Mouse (Mus musculus): Measurements from ENCODE around the gene Fat2. TPM values are rescaled to one million over a fixed set of nuclear protein-coding genes. Genes with fewer than 3 reads are reported as not detected.

Gene Fat2
- polyA plus RNA-seq, 1 experiment from 2014 or later = not detected

GRCm38 (mm10) chr11:55231034-55231433 is 105.3 kb downstream of the Fat2 start:
- WGBS (ENCODE audit: insufficient replicate concordance) = 52% methylated on average over 6 of the region's 6 CpGs
- peaks cover 58% of the 10 kb centered on the region for H3K36me3 ChIP-seq

GRCm38 (mm10) chr11:55221306-55221705 is 115.1 kb downstream of the Fat2 start:
- peaks cover 71% of the 10 kb centered on the region for H3K36me3 ChIP-seq
- WGBS (ENCODE audit: insufficient replicate concordance) = 75% methylated on average over 7 of the region's 7 CpGs
- H3K4me2 ChIP-seq = no peak overlapping the region
- no peak overlapping the region for H3K4me3 ChIP-seq
- no peak for ATAC-seq
- H3K27me3 ChIP-seq (replicated peaks) = no peaks in the 10 kb centered on the region
- no peak overlapping the region for H3K9ac ChIP-seq
- no peak overlapping the region for H3K27ac ChIP-seq
- no peaks in the 10 kb centered on the region for H3K9me3 ChIP-seq (replicated peaks)
- H3K4me1 ChIP-seq = peaks cover 14% of the 10 kb centered on the region

More at GRCm38 (mm10) chr11:55231034-55231433, 105.3 kb downstream of the Fat2 start:
- no peak for ATAC-seq
- Histone ChIP-seq H3K4me3 (no peak overlapping the region), H3K4me2 (no peak overlapping the region), H3K9me3 (replicated peaks) (no peaks in the 10 kb centered on the region), H3K27me3 (replicated peaks) (no peaks in the 10 kb centered on the region), H3K9ac (no peak overlapping the region), H3K27ac (no peak overlapping the region), H3K4me1 (0 out of 2 replicates have a peak, but pooled peaks cover 3% of the 10 kb centered on the region)

GRCm38 (mm10) chr11:55218473-55218872 is 117.9 kb downstream of the Fat2 start:
- no peaks in the 10 kb centered on the region for H3K9me3 ChIP-seq (replicated peaks)
- peaks cover 38% of the 10 kb centered on the region for H3K4me1 ChIP-seq
- H3K27me3 ChIP-seq (replicated peaks) = no peaks in the 10 kb centered on the region
- no peak overlapping the region for H3K9ac ChIP-seq
- ATAC-seq = no peak
- H3K27ac ChIP-seq = no peak overlapping the region
- no peak overlapping the region for H3K4me3 ChIP-seq
- WGBS (ENCODE audit: insufficient replicate concordance) = 68% methylated on average over 3 of the region's 3 CpGs
- peaks cover 58% of the 10 kb centered on the region for H3K36me3 ChIP-seq
- H3K4me2 ChIP-seq = no peak overlapping the region

GRCm38 (mm10) chr11:55217880-55218279 is 118.5 kb downstream of the Fat2 start:
- no peaks in the 10 kb centered on the region for H3K27me3 ChIP-seq (replicated peaks)
- no peak for ATAC-seq
- H3K4me1 ChIP-seq = peaks cover 40% of the 10 kb centered on the region
- no peak overlapping the region for H3K4me3 ChIP-seq
- H3K9me3 ChIP-seq (replicated peaks) = no peaks in the 10 kb centered on the region
- H3K27ac ChIP-seq = peak overlapping the region; percentile 53; the same call in 1 of the 2 replicates
- no peak overlapping the region for H3K4me2 ChIP-seq
- H3K9ac ChIP-seq = no peak overlapping the region
- peaks cover 52% of the 10 kb centered on the region for H3K36me3 ChIP-seq
- WGBS (ENCODE audit: insufficient replicate concordance) = 88% methylated on average over 7 of the region's 7 CpGs

GRCm38 (mm10) chr11:55217418-55217817 is 118.9 kb downstream of the Fat2 start:
- peak; percentile 62 for ATAC-seq
- H3K36me3 ChIP-seq = peaks cover 55% of the 10 kb centered on the region
- H3K4me1 ChIP-seq = peaks cover 43% of the 10 kb centered on the region
- no peak overlapping the region for H3K4me3 ChIP-seq
- H3K9ac ChIP-seq = no peak overlapping the region
- WGBS (ENCODE audit: insufficient replicate concordance) = 68% methylated on average over 4 of the region's 4 CpGs
- H3K27ac ChIP-seq = peak overlapping the region; percentile 37; the same call in 1 of the 2 replicates
- no peaks in the 10 kb centered on the region for H3K9me3 ChIP-seq (replicated peaks)
- H3K4me2 ChIP-seq = no peak overlapping the region
- no peaks in the 10 kb centered on the region for H3K27me3 ChIP-seq (replicated peaks)

- 82% methylated on average over 13 of the region's 13 CpGs for WGBS (ENCODE audit: insufficient replicate concordance)
- H3K27ac ChIP-seq = peak overlapping the region; percentile 37; the same call in 1 of the 2 replicates
- H3K9ac ChIP-seq = no peak overlapping the region
- no peak overlapping the region for H3K4me2 ChIP-seq
- no peaks in the 10 kb centered on the region for H3K27me3 ChIP-seq (replicated peaks)
- no peak for ATAC-seq
- peaks cover 53% of the 10 kb centered on the region for H3K36me3 ChIP-seq
- H3K4me3 ChIP-seq = no peak overlapping the region
- H3K4me1 ChIP-seq = peaks cover 48% of the 10 kb centered on the region
- H3K9me3 ChIP-seq (replicated peaks) = no peaks in the 10 kb centered on the region
These were observed 119.5 kb downstream of the Fat2 start for GRCm38 (mm10) chr11:55216830-55217229.

- H3K36me3 ChIP-seq = peaks cover 46% of the 10 kb centered on the region
These were observed 120.3 kb downstream of the Fat2 start for GRCm38 (mm10) chr11:55216061-55216460.

GRCm38 (mm10) chr11:55214978-55215377 is 121.4 kb downstream of the Fat2 start:
- Histone ChIP-seq H3K27me3 (replicated peaks) (no peaks in the 10 kb centered on the region), H3K9me3 (replicated peaks) (no peaks in the 10 kb centered on the region), H3K4me2 (no peak overlapping the region), H3K9ac (no peak overlapping the region), H3K4me3 (no peak overlapping the region), H3K4me1 (peaks cover 65% of the 10 kb centered on the region), H3K36me3 (peaks cover 36% of the 10 kb centered on the region), H3K27ac (no peak overlapping the region)
- ATAC-seq = no peak
- 48% methylated on average over 3 of the region's 3 CpGs for WGBS (ENCODE audit: insufficient replicate concordance)

More at GRCm38 (mm10) chr11:55216061-55216460, 120.3 kb downstream of the Fat2 start:
- Histone ChIP-seq H3K9ac (no peak overlapping the region), H3K27ac (no peak overlapping the region), H3K27me3 (replicated peaks) (no peaks in the 10 kb centered on the region), H3K9me3 (replicated peaks) (no peaks in the 10 kb centered on the region), H3K4me1 (peaks cover 56% of the 10 kb centered on the region), H3K4me2 (no peak overlapping the region), H3K4me3 (no peak overlapping the region)
- WGBS (ENCODE audit: insufficient replicate concordance) = 78% methylated on average over 3 of the region's 4 CpGs
- ATAC-seq = no peak

- Histone ChIP-seq H3K27ac (no peak overlapping the region), H3K36me3 (peaks cover 29% of the 10 kb centered on the region), H3K4me2 (no peak overlapping the region), H3K9ac (no peak overlapping the region), H3K9me3 (replicated peaks) (no peaks in the 10 kb centered on the region), H3K4me1 (peaks cover 71% of the 10 kb centered on the region), H3K27me3 (replicated peaks) (no peaks in the 10 kb centered on the region), H3K4me3 (no peak overlapping the region)
- 85% methylated on average over 5 of the region's 5 CpGs for WGBS (ENCODE audit: insufficient replicate concordance)
- no peak for ATAC-seq
These were observed 122.2 kb downstream of the Fat2 start for GRCm38 (mm10) chr11:55214161-55214560.

GRCm38 (mm10) chr11:55213518-55213917 is 122.8 kb downstream of the Fat2 start:
- ATAC-seq = no peak
- Histone ChIP-seq H3K4me3 (no peak overlapping the region), H3K9me3 (replicated peaks) (no peaks in the 10 kb centered on the region), H3K27ac (no peak overlapping the region), H3K4me2 (no peak overlapping the region), H3K4me1 (peaks cover 72% of the 10 kb centered on the region), H3K9ac (no peak overlapping the region), H3K27me3 (replicated peaks) (no peaks in the 10 kb centered on the region), H3K36me3 (peaks cover 25% of the 10 kb centered on the region)
- 82% methylated on average over 4 of the region's 4 CpGs for WGBS (ENCODE audit: insufficient replicate concordance)

- ATAC-seq = no peak; the same call in 1 of the 2 replicates
- Histone ChIP-seq H3K9ac (no peak overlapping the region), H3K4me2 (peak overlapping the region; percentile 10; the same call in 1 of the 2 replicates), H3K9me3 (replicated peaks) (no peaks in the 10 kb centered on the region), H3K4me3 (no peak overlapping the region), H3K4me1 (peaks cover 67% of the 10 kb centered on the region), H3K36me3 (peaks cover 14% of the 10 kb centered on the region), H3K27ac (no peak overlapping the region), H3K27me3 (replicated peaks) (no peaks in the 10 kb centered on the region)
- 69% methylated on average over 6 of the region's 6 CpGs for WGBS (ENCODE audit: insufficient replicate concordance)
These were observed 126.6 kb downstream of the Fat2 start for GRCm38 (mm10) chr11:55209626-55210353.

GRCm38 (mm10) chr11:55209032-55209431 is 127.3 kb downstream of the Fat2 start:
- peaks cover 7% of the 10 kb centered on the region; the same call in 1 of the 2 replicates for H3K36me3 ChIP-seq
- 52% methylated on average over 2 of the region's 2 CpGs for WGBS (ENCODE audit: insufficient replicate concordance)
- ATAC-seq = no peak
- H3K4me1 ChIP-seq = peaks cover 63% of the 10 kb centered on the region
- H3K4me2 ChIP-seq = peak overlapping the region; percentile 27; the same call in 1 of the 2 replicates
- no peak overlapping the region for H3K4me3 ChIP-seq
- H3K27ac ChIP-seq = peak overlapping the region; percentile 59; the same call in 1 of the 2 replicates
- no peak overlapping the region for H3K9ac ChIP-seq
- H3K27me3 ChIP-seq (replicated peaks) = no peaks in the 10 kb centered on the region
- H3K9me3 ChIP-seq (replicated peaks) = no peaks in the 10 kb centered on the region

All from liver, embryonic 12.5 days (tissue).